Mouse (Mus musculus): ENCODE results near the gene Gm17027. TPM values are rescaled to one million over a fixed set of nuclear protein-coding genes. Genes with fewer than 3 reads are reported as not detected.
"Not testable (repeated sequence)": the region's sequence is repeated elsewhere in the genome, so short reads cannot be mapped to it uniquely, and the experiment has no call there.

Gm17027 gene
- not detected in 2 replicates for polyA plus RNA-seq (2015; fragmentation: Nextera tagmentation; extraction: Ambion mirVana)

DNA sequence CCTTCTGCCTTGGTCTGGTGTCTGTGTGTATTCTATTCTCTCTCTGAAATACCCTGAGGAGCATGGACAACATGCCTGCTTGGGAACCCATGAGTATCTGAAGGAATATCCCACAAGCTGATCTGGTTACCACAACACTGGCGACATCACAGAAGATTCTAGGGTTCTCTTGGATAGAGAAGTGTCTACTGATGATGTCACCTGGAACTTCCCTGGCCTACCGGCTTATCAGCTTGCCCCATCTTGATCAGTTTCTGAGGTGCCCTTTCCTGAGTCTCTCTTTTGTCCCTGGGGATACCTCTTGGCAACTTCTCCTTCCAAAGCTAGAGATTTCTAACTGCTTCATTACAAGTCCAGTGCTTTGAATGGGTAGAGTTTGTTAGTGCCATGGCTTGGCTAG is at the start of gene Gm17027:
Gene Gm17027, minus strand, starts transcription at position 101 of the 400 bp plus-strand sequence.
- not testable (repeated sequence) for H3K4me1 ChIP-seq (replicated peaks; ENCODE audit: control insufficient read depth, insufficient read depth, low read length); H3K36me3 ChIP-seq (ENCODE audit: control insufficient read depth, insufficient read depth); H3K4me2 ChIP-seq (replicated peaks; ENCODE audit: low read depth); H3K27ac ChIP-seq (ENCODE audit: low read depth, low read length); H3K9ac ChIP-seq (ENCODE audit: low read depth, low read length); H3K9me3 ChIP-seq (ENCODE audit: control insufficient read depth); H3K4me3 ChIP-seq (ENCODE audit: low read depth, low read length); H3K27me3 ChIP-seq (replicated peaks; ENCODE audit: control insufficient read depth, insufficient read depth, low read length); ATAC-seq
- WGBS = 89% methylated on average over 1 of the region's 2 CpGs

DNA sequence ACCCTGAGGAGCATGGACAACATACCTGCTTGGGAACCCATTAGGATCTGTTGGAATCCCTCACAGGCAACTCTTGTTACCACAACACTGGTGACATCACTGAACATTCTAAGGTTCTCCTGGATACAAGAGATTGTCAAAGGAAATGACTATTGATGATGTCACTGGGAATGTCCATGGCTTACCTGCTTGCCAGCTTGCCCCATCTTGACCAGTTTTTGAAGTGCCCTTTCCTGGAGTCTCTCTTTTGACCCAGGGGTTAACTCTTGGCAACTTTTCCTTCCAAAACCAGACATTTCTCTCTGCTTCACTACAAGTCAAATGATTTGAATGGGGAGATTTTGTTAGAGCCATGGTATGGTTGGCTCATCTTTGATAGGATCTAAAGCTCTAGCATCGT is 28.3 kb upstream of the Gm17027 start, which contains the start of gene Gm3573:
Gene Gm3573, minus strand, starts transcription at position 101 of the 400 bp plus-strand sequence.
- not testable (repeated sequence) for H3K36me3 ChIP-seq (ENCODE audit: control insufficient read depth, insufficient read depth); H3K9me3 ChIP-seq (ENCODE audit: control insufficient read depth); H3K4me3 ChIP-seq (ENCODE audit: low read depth, low read length); H3K4me2 ChIP-seq (replicated peaks; ENCODE audit: low read depth); H3K9ac ChIP-seq (ENCODE audit: low read depth, low read length); H3K27ac ChIP-seq (ENCODE audit: low read depth, low read length); H3K4me1 ChIP-seq (replicated peaks; ENCODE audit: control insufficient read depth, insufficient read depth, low read length); H3K27me3 ChIP-seq (replicated peaks; ENCODE audit: control insufficient read depth, insufficient read depth, low read length); ATAC-seq
- no CpG with 5 or more reads among the region's 1 CpGs for WGBS

DNA sequence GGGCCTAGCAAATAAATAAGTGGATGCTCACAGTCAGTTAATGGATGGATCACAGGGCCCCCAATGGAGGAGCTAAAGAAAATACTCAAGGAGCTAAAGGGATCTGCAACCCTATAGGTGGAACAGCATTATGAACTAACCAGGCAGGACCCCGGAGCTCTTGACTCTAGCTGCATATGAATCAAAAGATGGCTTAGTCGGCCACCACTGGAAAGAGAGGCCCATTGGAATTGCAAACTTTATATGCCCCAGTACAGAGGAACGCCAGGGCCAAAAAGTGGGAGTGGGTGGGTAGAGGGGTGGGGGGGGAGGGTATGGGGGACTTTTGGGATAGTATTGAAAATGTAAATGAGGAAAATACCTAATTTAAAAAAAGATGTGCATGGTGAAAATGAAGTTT is 21.5 kb upstream of the Gm17027 start:
- H3K9ac ChIP-seq (ENCODE audit: low read depth, low read length); H3K4me1 ChIP-seq (replicated peaks; ENCODE audit: control insufficient read depth, insufficient read depth, low read length); H3K27ac ChIP-seq (ENCODE audit: low read depth, low read length); H3K4me3 ChIP-seq (ENCODE audit: low read depth, low read length); H3K27me3 ChIP-seq (replicated peaks; ENCODE audit: control insufficient read depth, insufficient read depth, low read length); ATAC-seq; H3K36me3 ChIP-seq (ENCODE audit: control insufficient read depth, insufficient read depth); H3K4me2 ChIP-seq (replicated peaks; ENCODE audit: low read depth); H3K9me3 ChIP-seq (ENCODE audit: control insufficient read depth): not testable (repeated sequence)
- WGBS = 80% methylated on average over 3 of the region's 3 CpGs

DNA sequence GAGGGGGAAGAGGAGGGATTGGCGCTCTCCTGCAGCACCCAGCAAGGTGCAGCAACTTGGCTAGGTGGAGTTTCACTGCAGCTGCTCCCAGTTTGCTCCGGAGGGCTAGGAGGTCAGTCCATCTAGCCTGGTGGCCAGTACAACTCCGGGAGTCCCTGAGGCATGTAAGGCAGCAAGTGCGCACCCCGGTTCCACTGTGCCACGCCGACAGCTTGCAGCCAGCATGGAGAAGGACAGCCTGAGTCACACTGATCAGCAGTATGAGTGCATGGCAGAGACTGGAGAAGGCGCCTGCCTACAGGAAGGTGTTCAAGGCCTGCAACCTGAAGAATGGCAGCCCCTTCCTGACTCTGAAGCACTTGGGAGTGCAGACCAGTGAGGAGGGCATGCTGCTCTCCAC is 27.9 kb downstream of the Gm17027 start:
- H3K4me1 ChIP-seq (replicated peaks; ENCODE audit: control insufficient read depth, insufficient read depth, low read length); H3K4me3 ChIP-seq (ENCODE audit: low read depth, low read length); ATAC-seq; H3K27ac ChIP-seq (ENCODE audit: low read depth, low read length); H3K27me3 ChIP-seq (replicated peaks; ENCODE audit: control insufficient read depth, insufficient read depth, low read length); H3K36me3 ChIP-seq (ENCODE audit: control insufficient read depth, insufficient read depth); H3K9me3 ChIP-seq (ENCODE audit: control insufficient read depth); H3K4me2 ChIP-seq (replicated peaks; ENCODE audit: low read depth); H3K9ac ChIP-seq (ENCODE audit: low read depth, low read length): not testable (repeated sequence)
- 79% methylated on average over 5 of the region's 8 CpGs for WGBS

DNA sequence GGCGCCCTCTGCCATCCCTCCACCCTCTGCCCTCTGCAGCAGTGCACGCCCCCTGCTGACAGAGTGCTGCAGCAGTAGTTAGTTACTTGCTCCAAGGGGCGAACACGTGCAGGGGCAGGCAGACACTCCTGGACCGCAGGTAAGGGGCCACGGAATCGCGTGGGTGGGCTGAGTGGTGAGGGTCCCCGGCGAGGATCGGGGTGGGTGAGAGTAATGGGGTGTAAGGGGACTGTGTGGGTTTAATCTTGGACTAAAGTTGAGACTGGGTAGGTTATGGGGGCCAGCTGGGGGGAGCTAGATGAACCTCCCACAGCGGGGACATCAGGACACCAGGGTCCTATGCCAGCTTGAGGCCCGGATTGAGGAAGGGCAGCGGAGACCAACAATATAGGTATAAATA is 28.6 kb downstream of the Gm17027 start:
- not testable (repeated sequence) for H3K4me1 ChIP-seq (replicated peaks; ENCODE audit: control insufficient read depth, insufficient read depth, low read length); H3K4me3 ChIP-seq (ENCODE audit: low read depth, low read length); H3K36me3 ChIP-seq (ENCODE audit: control insufficient read depth, insufficient read depth); ATAC-seq; H3K27ac ChIP-seq (ENCODE audit: low read depth, low read length); H3K9me3 ChIP-seq (ENCODE audit: control insufficient read depth); H3K9ac ChIP-seq (ENCODE audit: low read depth, low read length); H3K4me2 ChIP-seq (replicated peaks; ENCODE audit: low read depth); H3K27me3 ChIP-seq (replicated peaks; ENCODE audit: control insufficient read depth, insufficient read depth, low read length)
- 46% methylated on average over 9 of the region's 14 CpGs for WGBS

DNA sequence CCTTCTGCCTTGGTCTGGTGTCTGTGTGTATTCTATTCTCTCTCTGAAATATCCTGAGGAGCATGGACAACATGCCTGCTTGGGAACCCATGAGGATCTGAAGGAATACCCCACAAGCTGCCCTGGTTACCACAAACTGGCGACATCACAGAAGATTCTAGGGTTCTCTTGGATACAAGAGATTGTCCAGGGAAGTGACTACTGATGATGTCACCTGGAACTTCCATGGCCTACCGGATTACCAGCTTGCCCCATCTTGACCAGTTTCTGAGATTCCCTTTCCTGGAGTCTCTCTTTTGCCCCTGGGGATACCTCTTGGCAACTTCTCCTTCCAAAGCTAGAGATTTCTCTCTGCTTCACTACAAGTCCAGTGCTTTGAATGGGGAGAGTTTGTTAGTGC is 45.2 kb downstream of the Gm17027 start, which contains the start of gene Gm7951:
Gene Gm7951, minus strand, starts transcription at position 101 of the 400 bp plus-strand sequence.
- not testable (repeated sequence) for H3K4me3 ChIP-seq (ENCODE audit: low read depth, low read length); ATAC-seq; H3K36me3 ChIP-seq (ENCODE audit: control insufficient read depth, insufficient read depth); H3K4me1 ChIP-seq (replicated peaks; ENCODE audit: control insufficient read depth, insufficient read depth, low read length); H3K9me3 ChIP-seq (ENCODE audit: control insufficient read depth); H3K27ac ChIP-seq (ENCODE audit: low read depth, low read length); H3K4me2 ChIP-seq (replicated peaks; ENCODE audit: low read depth); H3K27me3 ChIP-seq (replicated peaks; ENCODE audit: control insufficient read depth, insufficient read depth, low read length); H3K9ac ChIP-seq (ENCODE audit: low read depth, low read length)
- WGBS = no CpG with 5 or more reads among the region's 2 CpGs

Other genes with a start within 250 kb of the Gm17027 start
- not detected in 2 replicates for gene 1700049E17Rik1, start 237.7 kb downstream of the Gm17027 start, polyA plus RNA-seq (2015; fragmentation: Nextera tagmentation; extraction: Ambion mirVana)
- not detected in 2 replicates for gene 1700024B05Rik, start 218.6 kb downstream of the Gm17027 start, polyA plus RNA-seq (2015; fragmentation: Nextera tagmentation; extraction: Ambion mirVana)
- gene Gm6401, start 194.7 kb downstream of the Gm17027 start, polyA plus RNA-seq (2015; fragmentation: Nextera tagmentation; extraction: Ambion mirVana) = not detected in 2 replicates
- gene Gm3543, start 179.3 kb downstream of the Gm17027 start, polyA plus RNA-seq (2015; fragmentation: Nextera tagmentation; extraction: Ambion mirVana) = not detected in 2 replicates
- gene Gm7951, start 45.3 kb downstream of the Gm17027 start, polyA plus RNA-seq (2015; fragmentation: Nextera tagmentation; extraction: Ambion mirVana) = not detected in 2 replicates
- gene Gm3573, start 28.2 kb upstream of the Gm17027 start, polyA plus RNA-seq (2015; fragmentation: Nextera tagmentation; extraction: Ambion mirVana) = not detected in 2 replicates
- gene Gm17026, start 97.4 kb upstream of the Gm17027 start, polyA plus RNA-seq (2015; fragmentation: Nextera tagmentation; extraction: Ambion mirVana) = not detected in 2 replicates
- gene Gm9611, start 134.7 kb upstream of the Gm17027 start, polyA plus RNA-seq (2015; fragmentation: Nextera tagmentation; extraction: Ambion mirVana) = not detected in 2 replicates
- gene Gm7995, start 147.6 kb upstream of the Gm17027 start, polyA plus RNA-seq (2015; fragmentation: Nextera tagmentation; extraction: Ambion mirVana) = not detected in 2 replicates